Comparison of ENCODE assay signal across 19 mouse cellular contexts in genomic region chr17:88749646-88750045, GRCm38 (mm10). TPM values are rescaled to one million over a fixed set of nuclear protein-coding genes. Genes with fewer than 3 reads are reported as not detected.
DNase-seq lines count a peak whose midpoint lies in the region; ATAC-seq lines count a peak whose summit lies in the region.
"Had no signal": no experiment of that assay in that cellular context is flagged by ENCODE, and none has a peak within 500 bp of the region (broad histone marks: within the 10 kb centered on the region; RNA-seq: fewer than 3 reads in every experiment).

No protein-coding gene starts in this region.

- DNase-seq in forebrain, embryonic 14.5 days (ENCODE audit: low spot score) = no peak
- DNase-seq in forebrain, embryonic 11.5 days (ENCODE audit: low spot score) = no peak
- no peak for DNase-seq in hindbrain, embryonic 10.5 days (ENCODE audit: low spot score)
- peak; percentile 16 for DNase-seq in CD4-positive helper T cell, adult 2 months (ENCODE audit: low read depth, low spot score)
- no peak for DNase-seq in urinary bladder, postnatal 10 days (ENCODE audit: low spot score)
- no peak for DNase-seq in embryo, embryonic 11 days
- DNase-seq: cerebellum, postnatal 25 days; heart, adult 11 months; kidney, adult 9 months; lung, adult 18-20 months; right cerebral cortex, postnatal 25 days; thymus, adult 18-20 months had no signal

- no peaks in the 10 kb centered on the region for H3K9me3 ChIP-seq in forebrain, embryonic 14.5 days (replicated peaks; ENCODE audit: control insufficient read depth, low read length)
- H3K9me3 ChIP-seq in forebrain, embryonic 11.5 days (ENCODE audit: control insufficient read depth, low read length) = no peaks in the 10 kb centered on the region
- H3K9me3 ChIP-seq in hindbrain, embryonic 16.5 days (ENCODE audit: control insufficient read depth, low read length) = no peaks in the 10 kb centered on the region
- no peaks in the 10 kb centered on the region for H3K9me3 ChIP-seq in hindbrain, embryonic 10.5 days
- H3K9me3 ChIP-seq: embryonic facial prominence, embryonic 12.5 days; limb, embryonic 15.5 days; neural tube, embryonic 12.5 days had no signal

- ATAC-seq in forebrain, embryonic 14.5 days = no peak
- ATAC-seq in forebrain, embryonic 11.5 days (replicated peaks; ENCODE audit: low FRiP score) = no peak
- no peak for ATAC-seq in hindbrain, embryonic 16.5 days
- peak; percentile 64 for ATAC-seq in megakaryocyte, adult 5-6 weeks (ENCODE audit: poor library complexity, severe bottlenecking)

- WGBS in forebrain, embryonic 14.5 days = 49% methylated on average over 8 of the region's 8 CpGs
- WGBS in forebrain, embryonic 11.5 days = 67% methylated on average over 8 of the region's 8 CpGs
- WGBS in hindbrain, embryonic 16.5 days = 47% methylated on average over 8 of the region's 8 CpGs
- 72% methylated on average over 8 of the region's 8 CpGs for WGBS in hindbrain, embryonic 10.5 days

- H3K36me3 ChIP-seq in forebrain, embryonic 14.5 days (ENCODE audit: control insufficient read depth, insufficient read depth, low read length) = no peaks in the 10 kb centered on the region
- H3K36me3 ChIP-seq in forebrain, embryonic 11.5 days (ENCODE audit: control insufficient read depth, insufficient read depth, low read length) = no peaks in the 10 kb centered on the region
- no peaks in the 10 kb centered on the region for H3K36me3 ChIP-seq in hindbrain, embryonic 16.5 days (ENCODE audit: control insufficient read depth, insufficient read depth, low read length)
- H3K36me3 ChIP-seq in hindbrain, embryonic 10.5 days = no peaks in the 10 kb centered on the region
- H3K36me3 ChIP-seq: embryonic facial prominence, embryonic 12.5 days; limb, embryonic 15.5 days; neural tube, embryonic 12.5 days had no signal

- no peak overlapping the region for H3K27ac ChIP-seq in forebrain, embryonic 14.5 days (ENCODE audit: low read depth, low read length)
- no peak overlapping the region for H3K27ac ChIP-seq in forebrain, embryonic 11.5 days (ENCODE audit: low read depth, low read length)
- no peak overlapping the region for H3K27ac ChIP-seq in hindbrain, embryonic 16.5 days (ENCODE audit: low read depth, low read length)
- no peak overlapping the region for H3K27ac ChIP-seq in hindbrain, embryonic 10.5 days
- H3K27ac ChIP-seq: embryonic facial prominence, embryonic 12.5 days; limb, embryonic 15.5 days; neural tube, embryonic 12.5 days had no signal

- H3K9ac ChIP-seq in forebrain, embryonic 14.5 days (ENCODE audit: low read length) = no peak overlapping the region
- no peak overlapping the region for H3K9ac ChIP-seq in forebrain, embryonic 11.5 days (ENCODE audit: low read length)
- no peak overlapping the region for H3K9ac ChIP-seq in hindbrain, embryonic 16.5 days (ENCODE audit: low read depth, low read length)
- H3K9ac ChIP-seq: embryonic facial prominence, embryonic 12.5 days; limb, embryonic 15.5 days; neural tube, embryonic 12.5 days had no signal

- peaks cover 5% of the 10 kb centered on the region; the same call in 1 of the 2 replicates for H3K27me3 ChIP-seq in forebrain, embryonic 14.5 days (replicated peaks; ENCODE audit: control insufficient read depth, insufficient read depth, low read length)
- H3K27me3 ChIP-seq in forebrain, embryonic 11.5 days (ENCODE audit: control insufficient read depth, insufficient read depth, low read length) = peaks cover 12% of the 10 kb centered on the region
- H3K27me3 ChIP-seq in hindbrain, embryonic 16.5 days (replicated peaks; ENCODE audit: control insufficient read depth, insufficient read depth, low read length) = no peaks in the 10 kb centered on the region
- H3K27me3 ChIP-seq in hindbrain, embryonic 10.5 days (ENCODE audit: insufficient read depth, poor library complexity, severe bottlenecking) = peaks cover 12% of the 10 kb centered on the region
- H3K27me3 ChIP-seq: limb, embryonic 15.5 days; neural tube, embryonic 12.5 days had no signal

- H3K4me3 ChIP-seq in forebrain, embryonic 14.5 days (ENCODE audit: low read depth, low read length) = no peak overlapping the region
- no peak overlapping the region for H3K4me3 ChIP-seq in forebrain, embryonic 11.5 days (ENCODE audit: low read depth, low read length)
- H3K4me3 ChIP-seq in hindbrain, embryonic 16.5 days (ENCODE audit: low read length) = no peak overlapping the region
- no peak overlapping the region for H3K4me3 ChIP-seq in hindbrain, embryonic 10.5 days
- H3K4me3 ChIP-seq: embryonic facial prominence, embryonic 12.5 days; limb, embryonic 15.5 days; neural tube, embryonic 12.5 days had no signal

- peaks cover 4% of the 10 kb centered on the region; the same call in 1 of the 2 replicates for H3K4me1 ChIP-seq in forebrain, embryonic 14.5 days (ENCODE audit: control insufficient read depth, insufficient read depth, low read length)
- H3K4me1 ChIP-seq in forebrain, embryonic 11.5 days (replicated peaks; ENCODE audit: control insufficient read depth, insufficient read depth, low read length) = peaks cover 8% of the 10 kb centered on the region; the same call in 1 of the 2 replicates
- peaks cover 8% of the 10 kb centered on the region for H3K4me1 ChIP-seq in hindbrain, embryonic 16.5 days (ENCODE audit: control insufficient read depth, insufficient read depth, low read depth, low read length)
- peaks cover 41% of the 10 kb centered on the region for H3K4me1 ChIP-seq in hindbrain, embryonic 10.5 days (replicated peaks)

- peak overlapping the region; percentile 12; the same call in 1 of the 2 replicates for H3K4me2 ChIP-seq in forebrain, embryonic 14.5 days (ENCODE audit: low read length)
- no peak overlapping the region for H3K4me2 ChIP-seq in forebrain, embryonic 11.5 days (ENCODE audit: low read depth, low read length, severe bottlenecking)
- H3K4me2 ChIP-seq in hindbrain, embryonic 16.5 days (ENCODE audit: low read length) = peak overlapping the region; percentile 19; the same call in 1 of the 2 replicates
- H3K4me2 ChIP-seq: embryonic facial prominence, embryonic 12.5 days; limb, embryonic 15.5 days; neural tube, embryonic 12.5 days had no signal

RNA-seq across cellular contexts. Expression of gene Lhcgr, which starts 42.1 kb away (rescaled TPM):
- 0.79 and 1.3 TPM in 2 replicates for polyA plus RNA-seq in forebrain, embryonic 14.5 days (2014; fragmentation: Nextera tagmentation; extraction: Ambion mirVana)
- 0.16 and 0.20 TPM in 2 replicates for polyA plus RNA-seq in forebrain, embryonic 11.5 days (2014; fragmentation: Nextera tagmentation; extraction: Ambion mirVana)
- polyA plus RNA-seq in hindbrain, embryonic 16.5 days (2015; fragmentation: Nextera tagmentation; extraction: Ambion mirVana) = 2.5 and 4.0 TPM in 2 replicates
- polyA plus RNA-seq in hindbrain, embryonic 10.5 days (2016; fragmentation: Nextera tagmentation; extraction: Ambion mirVana) = 0.26 and 0.55 TPM in 2 replicates
- total RNA-seq in megakaryocyte, adult 5-6 weeks (2015) = not detected in 2 replicates
- not detected in 2 replicates for total RNA-seq in megakaryocyte, adult 5-6 weeks (2017)
- total RNA-seq: gastrocnemius, adult 18-20 months had no signal
- polyA plus RNA-seq: large intestine, adult 2 months had no signal
